ENCODE assay signal across 7 mouse cellular contexts in genomic region chr15:79074913-79075532, GRCm38 (mm10). TPM values are rescaled to one million over a fixed set of nuclear protein-coding genes. Genes with fewer than 3 reads are reported as not detected.
DNase-seq lines count a peak whose midpoint lies in the region; ATAC-seq and TF ChIP-seq lines count a peak whose summit lies in the region.

TSS of gene Eif3l (plus strand) at chr15:79075179.

- H3K9me3 ChIP-seq in intestine, embryonic 15.5 days: no peaks in the 10 kb centered on the region
- no peaks in the 10 kb centered on the region for H3K9me3 ChIP-seq in midbrain, embryonic 12.5 days

- intact Hi-C loops in gastrocnemius, postnatal 36 days (cut with DNase I): loop anchor here (2.0 kb wide), 1 partner anchor 16 kb away; no protein-coding TSS in a partner anchor
- intact Hi-C loops in left cerebral cortex, postnatal 4 days (cut with DNase I): no loop called here

- WGBS in intestine, embryonic 15.5 days: under 1% methylated on average over 49 of the region's 49 CpGs
- WGBS in midbrain, embryonic 12.5 days: under 1% methylated on average over 49 of the region's 49 CpGs
- WGBS in small intestine, adult 2 months: under 1% methylated on average over 49 of the region's 49 CpGs

- peak within 1 kb of the TSS; percentile 94 for H3K4me3 ChIP-seq in intestine, embryonic 15.5 days (replicated peaks)
- peak within 1 kb of the TSS; percentile 93 for H3K4me3 ChIP-seq in midbrain, embryonic 12.5 days
- H3K4me3 ChIP-seq in small intestine, adult 2 months (ENCODE audit: low read depth, low read length): peak within 1 kb of the TSS; percentile 93

- peaks cover 20% of the 10 kb centered on the region for H3K4me1 ChIP-seq in intestine, embryonic 15.5 days (replicated peaks)
- H3K4me1 ChIP-seq in midbrain, embryonic 12.5 days: peaks cover 20% of the 10 kb centered on the region
- peaks cover 7% of the 10 kb centered on the region; the same call in 1 of the 2 replicates for H3K4me1 ChIP-seq in small intestine, adult 2 months (ENCODE audit: control insufficient read depth, insufficient read depth, insufficient read length, low read length)

- H3K4me2 ChIP-seq in intestine, embryonic 15.5 days (replicated peaks): peak within 1 kb of the TSS; percentile 79
- peak within 1 kb of the TSS; percentile 94 for H3K4me2 ChIP-seq in midbrain, embryonic 12.5 days (replicated peaks)

- H3K9ac ChIP-seq in intestine, embryonic 15.5 days: peak within 1 kb of the TSS; percentile 94
- H3K9ac ChIP-seq in midbrain, embryonic 12.5 days (replicated peaks): peak within 1 kb of the TSS; percentile 86

- TF ChIP-seq CTCF in small intestine, adult 2 months (IDR thresholded peaks at IDR 0.05; ENCODE audit: extremely low read depth, insufficient read length, insufficient replicate concordance, low read depth, low read length): no peak

- H3K27me3 ChIP-seq in intestine, embryonic 15.5 days (replicated peaks): no peaks in the 10 kb centered on the region
- no peaks in the 10 kb centered on the region for H3K27me3 ChIP-seq in midbrain, embryonic 12.5 days
- no peaks in the 10 kb centered on the region for H3K27me3 ChIP-seq in small intestine, adult 2 months (ENCODE audit: control insufficient read depth, insufficient read depth, low read length)

- DNase-seq in adrenal gland, adult 2 months: peak; percentile 93
- peak; percentile 94 for DNase-seq in embryo, embryonic 11 days
- DNase-seq in gastrocnemius, postnatal 36 days: peak; percentile 82 to 86
- DNase-seq in left cerebral cortex, postnatal 4 days: peak; percentile 86

- peak within 1 kb of the TSS; percentile 90 for H3K27ac ChIP-seq in intestine, embryonic 15.5 days
- H3K27ac ChIP-seq in midbrain, embryonic 12.5 days (replicated peaks): peak within 1 kb of the TSS; percentile 75
- peak within 1 kb of the TSS; percentile 60 for H3K27ac ChIP-seq in small intestine, adult 2 months (ENCODE audit: insufficient read depth, low read depth, low read length)

- TF ChIP-seq POLR2A in small intestine, adult 2 months (IDR thresholded peaks at IDR 0.05; ENCODE audit: low read depth, low read length): 0 out of 2 replicates have a peak, but pooled peaks have one; percentile 39

- peak; percentile 90 for ATAC-seq in intestine, embryonic 15.5 days
- ATAC-seq in midbrain, embryonic 12.5 days (ENCODE audit: low FRiP score, low read depth): peak; percentile 83

- peaks cover 13% of the 10 kb centered on the region for H3K36me3 ChIP-seq in intestine, embryonic 15.5 days
- peaks cover 36% of the 10 kb centered on the region for H3K36me3 ChIP-seq in midbrain, embryonic 12.5 days
- peaks cover 32% of the 10 kb centered on the region for H3K36me3 ChIP-seq in small intestine, adult 2 months (ENCODE audit: control insufficient read depth, insufficient read depth, low read length)

RNA-seq across cellular contexts. Expression of gene Eif3l, which starts in this region (rescaled TPM):
- total RNA-seq in adrenal gland, adult 2 months (2021): 100 to 1,000 TPM; 136 to 160 TPM
- 94.1 and 119 TPM in 2 replicates for polyA plus RNA-seq in adrenal gland, adult 2 months (2012; rRNA removed)
- 10 to 100 TPM; 46.6 to 52.6 TPM for total RNA-seq in gastrocnemius, postnatal 36 days (2021)
- polyA plus RNA-seq in intestine, embryonic 15.5 days (2015; fragmentation: Nextera tagmentation; extraction: Ambion mirVana): 229 and 241 TPM in 2 replicates
- 100 to 1,000 TPM; 116 to 122 TPM for total RNA-seq in left cerebral cortex, postnatal 4 days (2021)
- polyA plus RNA-seq in midbrain, embryonic 12.5 days (2016; fragmentation: Nextera tagmentation; extraction: Ambion mirVana): 198 and 202 TPM in 2 replicates
- 52.5 and 88.3 TPM in 2 replicates for polyA plus RNA-seq in small intestine, adult 2 months (2012; rRNA removed)

Comparison
In these comparisons a context has a peak if more than half of its experiments do, and no peak if none do; other contexts are left out.
1. Peak in every context shown above with its lines: DNase-seq, ATAC-seq, H3K4me3 ChIP-seq and H3K27ac ChIP-seq.